Mouse (Mus musculus): ENCODE data around the gene Rps16.
"Not testable (repeated sequence)": the region's sequence is repeated elsewhere in the genome, so short reads cannot be mapped to it uniquely, and the experiment has no call there.

Gene Rps16

GRCm38 (mm10) chr7:28387384-28387783 is 36.9 kb downstream of the Rps16 start:
- in situ Hi-C loops (cut with MseI, MboI), result not testable (repeated sequence)

GRCm38 (mm10) chr7:28390331-28390730 is 39.9 kb downstream of the Rps16 start:
- in situ Hi-C loops (cut with MseI, MboI), result no loop called here

- in situ Hi-C loops (cut with MseI, MboI), result no loop called here
Measured at GRCm38 (mm10) chr7:28392429-28393271, 42.2 kb downstream of the Rps16 start, which contains the start of the genes Med29 and Paf1. Med29 (minus strand) TSS chr7:28392708. Paf1 (plus strand) TSS chr7:28392951.

- in situ Hi-C loops (cut with MseI, MboI), result no loop called here
Measured at GRCm38 (mm10) chr7:28393272-28393951, 43.0 kb downstream of the Rps16 start.

GRCm38 (mm10) chr7:28395425-28395824 is 45.0 kb downstream of the Rps16 start:
- in situ Hi-C loops (cut with MseI, MboI), result no loop called here

GRCm38 (mm10) chr7:28398000-28398399 is 47.5 kb downstream of the Rps16 start:
- in situ Hi-C loops (cut with MseI, MboI), result no loop called here

GRCm38 (mm10) chr7:28398696-28399340 is 48.4 kb downstream of the Rps16 start:
- in situ Hi-C loops (cut with MseI, MboI), result no loop called here

- in situ Hi-C loops (cut with MseI, MboI), result no loop called here
Measured at GRCm38 (mm10) chr7:28401030-28401429, 50.6 kb downstream of the Rps16 start.

GRCm38 (mm10) chr7:28401942-28402341 is 51.5 kb downstream of the Rps16 start:
- in situ Hi-C loops (cut with MseI, MboI), result no loop called here

Measured in mouse trophoblast stem cell (cell line).